Mouse (Mus musculus): ENCODE results near the gene Ubald2. TPM values are rescaled to one million over a fixed set of nuclear protein-coding genes. Genes with fewer than 3 reads are reported as not detected.
"Not testable (repeated sequence)": the region's sequence is repeated elsewhere in the genome, so short reads cannot be mapped to it uniquely, and the experiment has no call there.

The Ubald2 gene
- polyA plus RNA-seq, 1 experiment from 2014 or later = 60.6 TPM

- Histone ChIP-seq H3K4me2 (no peak overlapping the region), H3K4me1 (ENCODE audit: control insufficient read depth, insufficient read depth, low read length) (peaks cover 7% of the 10 kb centered on the region), H3K36me3 (ENCODE audit: control insufficient read depth, insufficient read depth, low read length) (no peaks in the 10 kb centered on the region), H3K4me3 (ENCODE audit: low read depth, low read length) (no peak overlapping the region), H3K9ac (ENCODE audit: low read depth, low read length) (no peak overlapping the region), H3K27ac (ENCODE audit: low read depth, low read length) (no peak overlapping the region), H3K27me3 (ENCODE audit: control insufficient read depth, insufficient read depth, low read length) (no peaks in the 10 kb centered on the region), H3K9me3 (replicated peaks; ENCODE audit: control insufficient read depth, low read length) (no peaks in the 10 kb centered on the region)
- WGBS (ENCODE audit: insufficient replicate concordance) = 84% methylated on average over 3 of the region's 3 CpGs
- no peak for ATAC-seq (replicated peaks; ENCODE audit: insufficient number of reproducible peaks, low FRiP score, low TSS enrichment)
These were observed 37.0 kb upstream of the Ubald2 start for GRCm38 (mm10) chr11:116396934-116397330.

GRCm38 (mm10) chr11:116397517-116398347, 36.2 kb upstream of the Ubald2 start:
- H3K9ac ChIP-seq (ENCODE audit: low read depth, low read length) = no peak overlapping the region
- no peaks in the 10 kb centered on the region for H3K36me3 ChIP-seq (ENCODE audit: control insufficient read depth, insufficient read depth, low read length)
- no peak overlapping the region for H3K4me2 ChIP-seq
- H3K4me3 ChIP-seq (ENCODE audit: low read depth, low read length) = no peak overlapping the region
- peaks cover 7% of the 10 kb centered on the region for H3K4me1 ChIP-seq (ENCODE audit: control insufficient read depth, insufficient read depth, low read length)
- peak overlapping the region; percentile 22; the same call in 1 of the 2 replicates for H3K27ac ChIP-seq (ENCODE audit: low read depth, low read length)
- ATAC-seq (replicated peaks; ENCODE audit: insufficient number of reproducible peaks, low FRiP score, low TSS enrichment) = no peak
- H3K27me3 ChIP-seq (ENCODE audit: control insufficient read depth, insufficient read depth, low read length) = no peaks in the 10 kb centered on the region
- H3K9me3 ChIP-seq (replicated peaks; ENCODE audit: control insufficient read depth, low read length) = no peaks in the 10 kb centered on the region
- WGBS (ENCODE audit: insufficient replicate concordance) = 59% methylated on average over 8 of the region's 8 CpGs

DNA sequence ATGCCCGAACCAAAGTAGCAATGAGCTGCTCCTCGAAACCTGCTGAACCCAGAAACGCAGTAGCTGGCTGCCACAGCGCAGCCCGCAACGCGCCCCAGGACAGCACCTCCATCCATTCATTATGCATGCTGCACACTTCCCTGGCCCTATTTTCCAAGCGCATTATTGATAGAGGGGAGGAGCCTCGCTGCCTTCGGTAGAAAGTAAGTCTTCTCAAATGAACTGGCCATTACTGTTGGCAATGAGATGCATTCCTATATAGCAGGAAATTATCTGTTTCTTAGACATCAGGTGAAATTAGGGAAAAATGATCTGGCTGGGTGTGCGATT, 35.6 kb upstream of the Ubald2 start:
- Histone ChIP-seq H3K36me3 (ENCODE audit: control insufficient read depth, insufficient read depth, low read length) (no peaks in the 10 kb centered on the region), H3K4me2 (no peak overlapping the region), H3K9ac (ENCODE audit: low read depth, low read length) (no peak overlapping the region), H3K4me3 (ENCODE audit: low read depth, low read length) (no peak overlapping the region), H3K9me3 (replicated peaks; ENCODE audit: control insufficient read depth, low read length) (no peaks in the 10 kb centered on the region), H3K27ac (ENCODE audit: low read depth, low read length) (peak overlapping the region; percentile 22; the same call in 1 of the 2 replicates), H3K27me3 (ENCODE audit: control insufficient read depth, insufficient read depth, low read length) (no peaks in the 10 kb centered on the region), H3K4me1 (ENCODE audit: control insufficient read depth, insufficient read depth, low read length) (peaks cover 7% of the 10 kb centered on the region)
- 84% methylated on average over 11 of the region's 11 CpGs for WGBS (ENCODE audit: insufficient replicate concordance)
- ATAC-seq (replicated peaks; ENCODE audit: insufficient number of reproducible peaks, low FRiP score, low TSS enrichment) = no peak

DNA sequence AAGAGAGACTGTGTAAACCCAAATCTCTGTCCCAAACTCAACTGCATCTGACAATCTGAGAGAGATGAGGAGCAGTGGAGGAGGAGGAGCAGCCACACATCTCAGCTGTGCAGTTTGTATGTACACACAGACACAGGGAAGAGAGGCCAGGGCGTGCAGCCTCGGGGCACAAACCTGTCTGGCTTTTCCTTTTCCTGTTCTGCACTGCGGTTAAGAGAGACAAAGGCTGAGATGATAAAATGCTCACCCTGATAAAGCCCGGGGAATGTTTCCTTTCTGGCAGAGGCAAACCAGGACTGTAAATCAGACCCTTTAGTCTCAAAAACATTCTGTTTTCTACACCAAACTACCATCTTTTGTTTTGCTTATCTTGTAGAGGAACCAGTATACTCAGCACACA, 33.3 kb upstream of the Ubald2 start:
- Histone ChIP-seq H3K36me3 (ENCODE audit: control insufficient read depth, insufficient read depth, low read length) (no peaks in the 10 kb centered on the region), H3K4me2 (no peak overlapping the region), H3K9ac (ENCODE audit: low read depth, low read length) (no peak overlapping the region), H3K27ac (ENCODE audit: low read depth, low read length) (no peak overlapping the region; the same call in 1 of the 2 replicates), H3K4me1 (ENCODE audit: control insufficient read depth, insufficient read depth, low read length) (peaks cover 7% of the 10 kb centered on the region), H3K4me3 (ENCODE audit: low read depth, low read length) (no peak overlapping the region), H3K27me3 (ENCODE audit: control insufficient read depth, insufficient read depth, low read length) (no peaks in the 10 kb centered on the region), H3K9me3 (replicated peaks; ENCODE audit: control insufficient read depth, low read length) (no peaks in the 10 kb centered on the region)
- ATAC-seq (replicated peaks; ENCODE audit: insufficient number of reproducible peaks, low FRiP score, low TSS enrichment) = no peak
- 11% methylated on average over 4 of the region's 4 CpGs for WGBS (ENCODE audit: insufficient replicate concordance)

DNA sequence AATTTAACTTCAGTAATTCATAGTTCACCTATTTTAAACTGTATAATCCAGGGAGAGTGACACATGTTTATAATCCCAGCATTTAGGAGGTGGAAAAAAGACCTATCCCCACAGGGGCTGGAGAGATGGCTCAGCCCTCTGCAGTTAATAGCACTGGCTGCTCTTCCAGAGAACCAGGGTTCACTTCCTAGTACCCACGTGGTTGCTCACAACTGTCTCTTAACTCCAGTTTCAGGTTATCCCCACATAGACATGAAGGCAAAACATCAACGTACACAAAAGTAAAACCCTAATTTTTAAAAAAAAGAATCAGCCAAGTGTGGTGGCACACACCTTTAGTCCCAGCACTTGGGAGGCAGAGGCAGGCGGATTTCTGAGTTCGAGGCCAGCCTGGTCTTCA, 28.3 kb upstream of the Ubald2 start:
- H3K4me3 ChIP-seq (ENCODE audit: low read depth, low read length) = no peak overlapping the region
- H3K9ac ChIP-seq (ENCODE audit: low read depth, low read length) = no peak overlapping the region
- no peaks in the 10 kb centered on the region for H3K36me3 ChIP-seq (ENCODE audit: control insufficient read depth, insufficient read depth, low read length)
- no peak overlapping the region for H3K27ac ChIP-seq (ENCODE audit: low read depth, low read length)
- no peak for ATAC-seq (replicated peaks; ENCODE audit: insufficient number of reproducible peaks, low FRiP score, low TSS enrichment)
- H3K27me3 ChIP-seq (ENCODE audit: control insufficient read depth, insufficient read depth, low read length) = no peaks in the 10 kb centered on the region
- no peaks in the 10 kb centered on the region for H3K4me1 ChIP-seq (ENCODE audit: control insufficient read depth, insufficient read depth, low read length)
- no peak overlapping the region for H3K4me2 ChIP-seq
- H3K9me3 ChIP-seq (replicated peaks; ENCODE audit: control insufficient read depth, low read length) = no peaks in the 10 kb centered on the region
- 78% methylated on average over 4 of the region's 4 CpGs for WGBS (ENCODE audit: insufficient replicate concordance)

- H3K4me2 ChIP-seq = no peak overlapping the region
- no peaks in the 10 kb centered on the region for H3K36me3 ChIP-seq (ENCODE audit: control insufficient read depth, insufficient read depth, low read length)
- no peak overlapping the region for H3K27ac ChIP-seq (ENCODE audit: low read depth, low read length)
- H3K9ac ChIP-seq (ENCODE audit: low read depth, low read length) = no peak overlapping the region
- H3K4me3 ChIP-seq (ENCODE audit: low read depth, low read length) = no peak overlapping the region
- 0 out of 2 replicates have a peak, but pooled peaks cover 4% of the 10 kb centered on the region for H3K27me3 ChIP-seq (ENCODE audit: control insufficient read depth, insufficient read depth, low read length)
- whole genome bisulfite sequencing (ENCODE audit: insufficient replicate concordance) = 85% methylated on average over 16 of the region's 16 CpGs
- ATAC-seq (replicated peaks; ENCODE audit: insufficient number of reproducible peaks, low FRiP score, low TSS enrichment) = no peak
- no peaks in the 10 kb centered on the region for H3K9me3 ChIP-seq (replicated peaks; ENCODE audit: control insufficient read depth, low read length)
- no peaks in the 10 kb centered on the region for H3K4me1 ChIP-seq (ENCODE audit: control insufficient read depth, insufficient read depth, low read length)
These were observed 27.6 kb upstream of the Ubald2 start for GRCm38 (mm10) chr11:116406231-116406728.

DNA sequence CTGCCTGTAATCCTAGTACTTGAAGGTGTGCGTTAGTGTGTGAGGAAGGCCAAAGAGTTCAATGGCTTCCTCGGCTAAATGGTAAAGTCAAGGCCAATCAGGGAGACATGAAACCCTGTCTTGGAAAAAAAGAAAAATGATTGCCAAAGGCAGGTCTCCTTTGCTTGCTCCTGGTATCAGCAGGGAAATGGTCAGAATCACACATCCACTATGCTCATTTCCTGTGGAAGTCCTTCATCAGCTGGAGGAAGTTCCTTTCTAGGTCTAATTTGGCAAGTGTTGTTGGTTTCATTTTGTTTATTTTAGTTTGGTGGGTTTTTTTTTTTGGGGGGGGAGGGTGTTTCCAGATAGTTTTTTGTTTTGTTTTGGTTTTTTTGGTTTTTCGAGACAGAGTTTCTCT, 24.9 kb upstream of the Ubald2 start:
- Histone ChIP-seq H3K4me1 (ENCODE audit: control insufficient read depth, insufficient read depth, low read length) (peaks cover 6% of the 10 kb centered on the region; the same call in 1 of the 2 replicates), H3K36me3 (ENCODE audit: control insufficient read depth, insufficient read depth, low read length) (no peaks in the 10 kb centered on the region), H3K27me3 (ENCODE audit: control insufficient read depth, insufficient read depth, low read length) (0 out of 2 replicates have a peak, but pooled peaks cover 6% of the 10 kb centered on the region), H3K4me3 (ENCODE audit: low read depth, low read length) (no peak overlapping the region), H3K27ac (ENCODE audit: low read depth, low read length) (no peak overlapping the region), H3K9ac (ENCODE audit: low read depth, low read length) (no peak overlapping the region), H3K4me2 (no peak overlapping the region), H3K9me3 (replicated peaks; ENCODE audit: control insufficient read depth, low read length) (no peaks in the 10 kb centered on the region)
- ATAC-seq (replicated peaks; ENCODE audit: insufficient number of reproducible peaks, low FRiP score, low TSS enrichment) = no peak
- WGBS (ENCODE audit: insufficient replicate concordance) = 80% methylated on average over 3 of the region's 3 CpGs

DNA sequence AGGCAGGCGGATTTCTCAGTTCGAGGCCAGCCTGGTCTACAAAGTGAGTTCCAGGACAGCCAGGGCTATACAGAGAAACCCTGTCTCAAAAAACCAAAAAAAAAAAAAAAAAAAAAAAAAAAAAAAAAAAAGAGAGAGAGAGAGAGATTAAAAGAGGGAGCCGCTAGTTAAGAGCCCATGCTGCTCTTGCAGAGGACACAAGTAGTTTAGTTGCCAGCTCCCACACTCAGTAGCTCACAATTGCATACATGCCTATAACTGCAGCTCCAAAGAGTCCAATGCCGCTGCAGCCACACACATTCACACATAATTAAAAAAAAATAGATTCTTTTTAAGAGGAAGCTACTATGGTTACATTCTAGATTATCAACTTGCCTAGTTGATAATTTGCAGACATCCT, 23.5 kb upstream of the Ubald2 start:
- 72% methylated on average over 4 of the region's 4 CpGs for WGBS (ENCODE audit: insufficient replicate concordance)
- not testable (repeated sequence) for H3K36me3 ChIP-seq (ENCODE audit: control insufficient read depth, insufficient read depth, low read length)

DNA sequence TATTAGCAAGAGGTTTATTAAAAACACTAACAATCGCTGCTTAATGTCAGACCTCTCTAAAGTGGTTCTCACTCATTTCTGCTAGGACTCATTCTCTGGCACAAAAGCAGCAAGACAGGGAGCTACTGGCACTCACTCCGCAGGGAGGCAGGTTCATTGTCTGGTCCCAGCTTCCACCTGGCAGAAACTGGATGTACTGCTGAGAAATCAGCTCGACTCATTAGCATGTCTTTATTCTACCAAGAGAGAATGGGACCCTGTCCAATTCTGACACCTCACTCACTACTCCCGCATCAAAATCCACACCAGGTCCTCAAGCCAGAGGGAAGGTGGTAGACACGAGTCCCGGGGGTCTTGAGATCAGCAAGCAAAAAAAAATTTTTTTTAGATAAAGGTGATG, 22.3 kb upstream of the Ubald2 start:
- no peak overlapping the region for H3K27ac ChIP-seq (ENCODE audit: low read depth, low read length)
- peak overlapping the region; percentile 79 for H3K4me3 ChIP-seq (ENCODE audit: low read depth, low read length)
- H3K36me3 ChIP-seq (ENCODE audit: control insufficient read depth, insufficient read depth, low read length) = no peaks in the 10 kb centered on the region
- no peaks in the 10 kb centered on the region for H3K9me3 ChIP-seq (replicated peaks; ENCODE audit: control insufficient read depth, low read length)
- H3K4me1 ChIP-seq (ENCODE audit: control insufficient read depth, insufficient read depth, low read length) = peaks cover 8% of the 10 kb centered on the region; the same call in 1 of the 2 replicates
- ATAC-seq (replicated peaks; ENCODE audit: insufficient number of reproducible peaks, low FRiP score, low TSS enrichment) = no peak
- H3K9ac ChIP-seq (ENCODE audit: low read depth, low read length) = no peak overlapping the region
- H3K4me2 ChIP-seq = peak overlapping the region; percentile 100
- 22% methylated on average over 6 of the region's 6 CpGs for WGBS (ENCODE audit: insufficient replicate concordance)
- H3K27me3 ChIP-seq (ENCODE audit: control insufficient read depth, insufficient read depth, low read length) = 0 out of 2 replicates have a peak, but pooled peaks cover 6% of the 10 kb centered on the region

More for the DNA sequence above, 23.5 kb upstream of the Ubald2 start:
- H3K27me3 ChIP-seq (ENCODE audit: control insufficient read depth, insufficient read depth, low read length); H3K9ac ChIP-seq (ENCODE audit: low read depth, low read length); H3K4me3 ChIP-seq (ENCODE audit: low read depth, low read length); ATAC-seq (replicated peaks; ENCODE audit: insufficient number of reproducible peaks, low FRiP score, low TSS enrichment); H3K4me1 ChIP-seq (ENCODE audit: control insufficient read depth, insufficient read depth, low read length); H3K4me2 ChIP-seq; H3K27ac ChIP-seq (ENCODE audit: low read depth, low read length); H3K9me3 ChIP-seq (replicated peaks; ENCODE audit: control insufficient read depth, low read length): not testable (repeated sequence)

All from heart, embryonic 11.5 days (tissue).